Mouse (Mus musculus) v-Abl transformed pro-B cells (cell line): ENCODE data around the gene Slc22a20.

Experiments
- in situ Hi-C, 2 experiments: fragments of 400-800 bp; cut with MboI; formaldehyde crosslinking; loops; one replicate each; pipeline ENCODE4 v1.15.1; 2025; ENCODE audit not compliant: unreplicated experiment in 2 of 2

Gene Slc22a20

GRCm38 (mm10) chr19:5990921-5991320, 5.0 kb upstream of the Slc22a20 start:
- in situ Hi-C loops: no loop called here

- in situ Hi-C loops: no loop called here
These were observed 4.1 kb upstream of the Slc22a20 start for GRCm38 (mm10) chr19:5990033-5990432.

- in situ Hi-C loops: no loop called here
These were observed 3.6 kb upstream of the Slc22a20 start for GRCm38 (mm10) chr19:5989585-5989984.

DNA sequence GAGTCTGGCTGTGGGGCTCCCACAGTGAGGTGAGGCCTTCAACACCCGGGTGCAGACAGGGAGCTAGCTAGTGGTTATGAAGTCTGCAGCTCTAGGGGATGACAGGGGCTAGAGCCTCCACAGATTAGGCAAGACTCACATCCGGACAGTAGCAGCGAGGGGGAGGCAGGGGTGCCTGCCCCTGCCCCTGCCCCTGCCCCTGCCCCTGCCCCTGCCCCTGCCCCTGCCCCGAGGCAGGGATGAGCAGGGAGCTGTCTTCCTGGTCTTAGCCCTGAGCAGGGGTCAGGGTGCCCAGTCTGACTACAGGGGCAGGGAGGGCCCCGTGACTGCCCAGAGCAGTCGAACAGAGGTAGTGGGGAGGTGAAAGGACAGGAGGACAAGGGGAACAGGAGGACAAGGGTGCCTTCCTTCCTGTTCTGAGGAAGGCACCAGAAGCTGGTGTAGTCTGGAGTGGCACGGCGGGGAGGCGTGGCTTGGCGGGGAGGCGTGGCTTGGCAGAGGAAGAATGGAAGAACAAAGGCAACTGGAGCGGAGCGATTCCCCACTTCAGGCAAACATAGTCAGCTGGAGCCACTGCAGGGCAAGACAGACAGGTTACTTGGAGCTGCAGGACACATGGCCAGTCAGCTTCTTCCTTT, 3.0 kb upstream of the Slc22a20 start:
- in situ Hi-C loops: no loop called here

DNA sequence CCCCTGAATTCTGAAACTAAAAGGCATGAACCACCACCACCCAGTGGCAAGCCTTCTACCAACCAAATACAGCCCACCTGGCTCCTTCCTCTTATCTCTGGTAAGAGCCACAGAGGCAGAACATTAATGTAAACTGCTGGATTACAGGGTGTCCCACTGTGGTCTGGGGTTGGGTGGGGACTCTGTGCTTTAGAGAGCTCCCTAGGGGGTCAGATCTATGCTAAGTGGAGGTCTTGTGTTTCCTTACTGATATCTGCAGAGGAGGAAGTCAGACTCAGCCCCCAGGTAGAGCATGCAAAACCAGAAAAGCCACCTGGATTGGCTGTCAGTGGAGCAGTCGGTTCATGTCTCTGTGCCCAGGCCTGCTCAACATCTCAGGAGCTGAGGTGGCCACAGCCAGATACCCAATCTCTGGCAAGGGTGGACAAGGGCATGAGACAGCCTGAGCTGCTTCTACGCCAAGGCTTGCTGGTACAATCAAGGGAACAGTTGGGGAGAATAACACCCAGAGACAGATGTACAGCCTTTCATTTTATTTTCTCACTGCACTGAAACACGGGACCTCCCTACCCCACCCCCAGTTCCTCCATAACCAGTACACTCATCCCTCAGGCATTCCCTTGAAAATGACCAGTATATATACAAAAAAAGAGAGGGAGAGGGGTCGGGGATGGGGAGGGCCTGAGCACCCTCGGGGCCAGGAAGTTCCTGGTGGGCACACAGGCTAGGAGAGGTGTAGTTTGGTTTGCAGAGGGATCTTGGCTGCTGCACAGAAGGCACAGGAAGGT, 2.3 kb upstream of the Slc22a20 start:
- in situ Hi-C loops: no loop called here

GRCm38 (mm10) chr19:5980477-5980876, 5.5 kb downstream of the Slc22a20 start:
- in situ Hi-C loops: no loop called here

- in situ Hi-C loops: no loop called here
These were observed 8.2 kb downstream of the Slc22a20 start for GRCm38 (mm10) chr19:5977717-5978116.

DNA sequence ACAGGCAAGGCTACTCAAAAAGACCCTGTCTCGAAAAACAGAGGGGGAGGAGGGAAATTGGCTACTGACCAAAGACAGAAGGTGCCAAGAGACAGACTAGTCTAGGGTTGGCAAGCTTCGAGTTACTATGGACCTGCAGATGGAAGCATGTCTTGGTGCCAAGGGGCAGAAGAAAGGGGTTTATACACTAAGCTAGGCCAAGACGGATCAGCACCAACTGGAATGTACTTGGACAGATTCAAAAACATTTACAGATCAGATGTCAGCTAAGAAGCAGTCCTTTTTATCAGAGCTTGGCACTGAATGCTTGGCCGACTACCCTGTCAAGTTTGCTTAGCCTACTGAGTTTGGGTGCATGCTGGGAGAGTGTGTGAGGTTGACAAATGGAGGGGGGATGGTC, 10.3 kb downstream of the Slc22a20 start:
- in situ Hi-C loops: no loop called here

DNA sequence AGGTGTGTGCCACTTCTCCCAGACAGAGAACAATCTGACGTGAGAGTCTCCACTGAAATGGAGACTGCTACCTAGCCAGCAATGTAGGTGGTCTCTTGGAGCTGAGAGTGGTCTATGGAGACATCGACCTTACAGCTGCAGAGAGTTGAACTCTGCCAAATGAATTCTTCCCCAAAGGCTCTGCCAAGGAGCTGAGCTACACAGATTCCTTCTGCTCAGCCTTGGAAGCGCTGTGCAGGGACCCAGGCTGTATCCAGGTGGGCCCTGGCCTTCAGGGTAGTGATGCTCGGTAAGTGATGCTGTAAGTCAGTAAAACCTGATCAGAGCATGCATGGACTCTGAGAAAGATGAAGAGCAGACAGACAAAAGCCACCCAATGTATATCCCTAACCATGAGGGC, 10.8 kb downstream of the Slc22a20 start:
- in situ Hi-C loops: no loop called here

DNA sequence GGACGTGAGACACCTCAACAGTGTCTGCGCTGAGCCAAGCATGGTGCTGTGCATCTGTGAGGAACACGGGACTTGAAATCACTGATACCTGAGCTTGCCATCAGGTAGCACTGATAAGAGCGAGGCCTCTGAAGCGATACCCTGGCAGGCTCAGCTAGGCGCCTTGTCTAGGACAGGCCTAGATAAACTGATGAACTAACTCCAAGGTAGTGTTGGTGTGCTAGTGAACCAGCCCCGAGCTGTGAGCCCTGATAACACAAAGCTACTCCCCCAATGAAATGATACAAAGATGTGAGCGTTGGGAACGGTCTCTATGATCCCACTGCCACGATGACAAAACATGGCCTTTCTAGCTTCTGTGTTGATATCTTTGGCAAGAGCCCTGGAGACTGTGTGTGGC, 18.3 kb downstream of the Slc22a20 start:
- in situ Hi-C loops: loop anchor here in 1 of 2 experiments (5.0 kb wide), 2 partner anchors 50 to 160 kb away; partner anchors contain the start of genes Capn1 and Snx15

DNA sequence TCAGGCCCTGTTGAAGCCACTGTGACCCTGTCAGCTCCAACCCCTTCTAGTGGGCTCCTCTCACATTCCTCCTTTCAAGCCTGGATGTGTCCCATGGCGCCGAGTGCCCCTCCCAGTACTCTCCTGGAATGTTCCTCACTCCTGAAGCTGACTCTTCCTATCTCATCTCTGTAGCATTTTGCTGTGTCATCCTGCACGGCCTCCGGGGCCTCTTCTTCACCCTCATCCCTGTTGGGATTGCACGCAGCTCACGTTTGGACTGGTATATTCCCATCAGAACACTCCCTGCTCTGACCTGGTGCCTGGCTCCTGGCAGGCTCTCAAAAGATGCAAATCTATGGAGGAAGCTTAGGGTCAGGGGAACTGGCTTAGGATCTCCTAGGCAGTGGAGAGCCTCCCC, 19.2 kb downstream of the Slc22a20 start:
- in situ Hi-C loops: loop anchor here in 1 of 2 experiments (5.0 kb wide), 2 partner anchors 51 to 161 kb away; partner anchors contain the start of genes Capn1 and Snx15

DNA sequence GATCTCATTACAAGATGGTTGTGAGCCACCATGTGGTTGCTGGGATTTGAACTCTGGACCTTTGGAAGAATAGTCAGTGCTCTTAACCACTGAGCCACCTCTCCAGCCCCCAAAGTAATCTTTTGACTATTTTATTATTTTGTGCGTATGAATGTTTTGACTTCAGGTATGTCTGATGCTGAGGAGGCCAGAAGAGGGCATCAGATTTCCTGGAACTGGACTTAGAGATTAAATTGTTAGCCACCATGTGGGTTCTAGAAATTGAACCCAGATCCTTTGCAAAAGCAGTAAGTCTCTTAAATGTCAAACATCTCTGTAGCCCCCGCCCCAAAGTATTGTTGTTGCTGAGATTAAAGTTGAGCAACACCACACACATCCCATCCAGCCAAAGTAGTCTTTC, 20.0 kb downstream of the Slc22a20 start:
- in situ Hi-C loops: loop anchor here in 1 of 2 experiments (5.0 kb wide), 2 partner anchors 51 to 161 kb away; partner anchors contain the start of genes Capn1 and Snx15

DNA sequence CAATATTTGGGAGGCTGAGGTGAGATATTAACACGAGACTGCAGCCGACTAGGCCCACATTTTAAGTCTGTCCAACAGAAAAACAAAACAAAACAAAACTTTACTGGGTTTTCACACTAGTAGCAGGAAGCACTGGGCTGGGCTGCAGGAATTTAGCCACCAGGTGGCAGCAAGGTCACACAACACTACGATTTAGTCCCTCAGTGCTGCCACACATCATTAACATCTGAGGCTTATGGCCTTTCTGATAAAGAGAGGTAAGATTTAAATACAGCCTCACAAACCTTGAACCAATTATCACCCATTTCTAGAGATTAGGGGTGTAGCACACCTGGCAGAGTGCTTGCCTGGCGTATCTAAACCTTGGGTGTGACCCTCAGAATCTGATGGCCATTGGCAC, 20.7 kb downstream of the Slc22a20 start:
- in situ Hi-C loops: loop anchor here in 1 of 2 experiments (5.0 kb wide), 2 partner anchors 52 to 162 kb away; partner anchors contain the start of genes Capn1 and Snx15

DNA sequence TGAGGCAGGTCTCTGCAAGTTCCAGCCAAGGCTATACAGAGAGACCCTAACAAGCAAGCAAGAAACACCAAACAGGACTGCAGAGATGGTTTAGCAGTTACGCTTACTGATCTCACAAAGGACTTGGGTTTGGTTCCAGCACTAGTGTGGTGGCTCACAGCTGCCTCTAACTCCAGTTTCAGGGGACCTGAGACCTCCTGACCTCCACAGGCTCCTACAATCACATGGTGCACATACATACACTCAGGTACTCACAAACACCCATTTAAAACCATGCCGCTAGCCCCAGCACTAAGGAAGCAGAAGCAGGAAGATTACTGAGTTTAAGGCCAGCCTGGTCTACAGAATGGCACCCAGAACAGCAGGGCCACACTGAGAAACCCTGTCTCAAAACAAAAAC, 21.1 kb downstream of the Slc22a20 start:
- in situ Hi-C loops: loop anchor here (5.0 kb wide), 2 partner anchors 52 to 162 kb away; partner anchors contain the start of genes Capn1 (in 2 of the 2) and Snx15 (in 2 of the 2)

GRCm38 (mm10) chr19:5963883-5964562, 21.9 kb downstream of the Slc22a20 start, which contains the start of gene Pola2:
Gene Pola2 (minus strand): TSS chr19:5964202.
- in situ Hi-C loops: loop anchor here in 1 of 2 experiments (5.0 kb wide), 2 partner anchors 53 to 163 kb away; partner anchors contain the start of genes Capn1 and Snx15

GRCm38 (mm10) chr19:5962651-5963050, 23.3 kb downstream of the Slc22a20 start:
- in situ Hi-C loops: loop anchor here in 1 of 2 experiments (5.0 kb wide), 2 partner anchors 55 to 165 kb away; partner anchors contain the start of genes Capn1 and Snx15

- in situ Hi-C loops: loop anchor here (5.0 kb wide), 2 partner anchors 35 to 170 kb away; partner anchors contain the start of gene Cdc42ep2 (in 2 of the 2)
These were observed 28.6 kb downstream of the Slc22a20 start for GRCm38 (mm10) chr19:5957371-5957770.

DNA sequence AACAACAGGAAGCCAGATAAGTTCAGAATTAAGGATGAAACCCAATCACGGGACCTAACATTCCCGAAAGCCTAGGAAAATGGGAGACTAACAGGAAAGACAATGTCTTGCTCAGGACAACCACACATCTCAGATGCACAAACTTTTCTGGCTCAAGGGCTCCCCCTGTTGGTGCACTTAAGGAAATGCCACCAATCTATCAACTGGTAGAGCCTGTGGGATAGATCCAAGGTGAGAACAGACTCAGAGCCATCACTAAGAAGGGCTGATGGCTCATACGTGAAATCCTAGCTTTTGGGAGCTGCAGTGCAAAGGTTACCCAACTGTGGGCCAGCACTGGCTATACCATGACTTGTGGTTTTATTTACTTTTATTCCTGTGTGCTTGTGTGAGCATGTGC, 29.3 kb downstream of the Slc22a20 start:
- in situ Hi-C loops: loop anchor here (5.0 kb wide), 2 partner anchors 34 to 169 kb away; partner anchors contain the start of gene Cdc42ep2 (in 2 of the 2)

DNA sequence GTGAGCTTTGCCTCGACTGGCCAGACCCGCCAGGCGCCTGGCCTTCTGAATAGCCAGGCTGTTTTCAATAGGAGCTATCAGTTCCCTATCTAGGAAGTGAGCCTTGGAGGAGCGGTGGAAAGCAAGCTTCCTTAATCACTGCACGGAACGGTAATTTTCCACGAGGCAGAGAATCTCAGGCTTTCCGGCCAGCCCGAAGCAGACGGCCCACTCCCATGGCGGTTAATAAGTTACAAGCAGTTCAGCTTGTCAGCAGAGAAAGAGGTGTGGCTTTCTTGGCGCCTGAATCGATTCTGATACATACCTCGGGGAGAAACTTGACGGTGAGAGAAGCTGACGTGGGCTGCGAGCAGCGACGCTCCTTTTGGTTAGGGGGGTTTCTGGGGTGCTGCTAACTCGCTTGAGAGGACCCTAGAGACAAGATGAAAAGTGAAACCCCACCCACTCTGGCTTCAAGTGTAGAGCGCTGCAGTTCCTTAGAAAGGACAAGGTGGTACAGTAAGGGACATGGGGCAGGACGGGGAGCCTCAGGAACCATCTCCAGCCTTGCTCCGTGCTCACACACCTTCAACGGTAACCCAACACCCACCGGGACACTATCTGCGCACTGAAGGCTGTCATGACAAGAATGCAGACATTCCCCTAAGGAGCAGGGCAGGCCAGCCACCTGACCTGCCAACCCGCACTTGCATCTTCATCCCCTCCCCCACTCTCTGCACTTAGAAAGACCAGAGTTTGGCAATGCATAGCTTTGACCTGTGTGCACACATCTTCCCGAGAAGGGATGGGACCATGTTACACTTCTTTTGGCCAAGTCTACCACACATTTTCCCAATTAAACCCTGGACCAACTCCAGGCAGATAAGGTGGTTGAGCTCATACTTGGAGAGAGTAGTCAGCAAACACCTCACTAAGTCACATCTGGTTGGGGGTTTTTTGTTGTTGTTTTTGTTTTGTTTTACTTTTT, 30.0 kb downstream of the Slc22a20 start:
- in situ Hi-C loops: loop anchor here (5.0 kb wide), 2 partner anchors 34 to 169 kb away; partner anchors contain the start of gene Cdc42ep2 (in 2 of the 2)
